Mouse (Mus musculus): ENCODE results near the gene Epo.
A peak's percentile ranks its signal among the peaks of the same experiment; 100 is the strongest.

The Epo gene

GRCm38 (mm10) chr5:137514811-137515210, 18.2 kb downstream of the Epo start:
- no peak for DNase-seq

DNA sequence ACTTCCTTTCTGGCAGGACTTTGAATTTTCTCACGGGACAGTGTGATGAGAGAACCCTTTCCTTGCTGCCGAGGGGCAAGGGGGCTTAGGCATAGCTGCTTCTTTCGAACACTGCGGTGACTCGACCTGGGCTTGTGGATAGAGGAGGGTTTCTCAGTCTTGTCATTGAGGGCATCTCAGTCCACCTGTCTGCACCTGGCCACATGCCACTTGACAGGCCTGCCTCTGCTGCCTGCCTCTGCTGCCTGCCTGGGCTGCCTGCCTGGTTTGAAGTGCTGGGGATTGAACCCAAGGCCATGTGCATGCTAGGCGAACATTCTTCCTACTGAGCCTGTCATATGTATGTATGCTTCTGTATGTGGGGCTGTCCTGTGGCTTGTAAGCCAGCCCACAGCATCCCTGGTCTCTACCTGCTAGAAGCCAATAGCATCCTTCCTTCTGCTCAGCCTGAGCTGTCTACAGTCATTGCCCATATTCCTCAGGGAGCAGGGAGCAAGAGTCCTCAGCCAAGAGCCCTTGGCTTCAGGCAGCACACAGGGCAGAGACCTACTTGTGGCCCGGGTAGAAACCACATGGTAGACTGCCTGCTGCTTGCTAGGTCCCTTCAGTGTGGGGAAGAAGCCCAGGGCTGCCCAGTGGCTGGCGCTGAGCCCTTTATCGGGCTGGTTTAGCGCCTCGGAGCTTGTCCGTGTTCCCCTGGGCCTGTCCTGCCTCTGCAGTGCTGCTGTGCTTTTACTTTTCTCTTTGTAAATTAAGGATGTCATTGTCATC, 18.9 kb downstream of the Epo start:
- no peak for DNase-seq

GRCm38 (mm10) chr5:137512847-137513794, 19.9 kb downstream of the Epo start:
- DNase-seq: peak; percentile 25

GRCm38 (mm10) chr5:137511706-137512105, 21.3 kb downstream of the Epo start:
- no peak for DNase-seq

GRCm38 (mm10) chr5:137510573-137511390, 22.3 kb downstream of the Epo start:
- DNase-seq: peak; percentile 47

GRCm38 (mm10) chr5:137510014-137510501, 23.0 kb downstream of the Epo start:
- peak; percentile 84 for DNase-seq

GRCm38 (mm10) chr5:137504041-137504440, 29.0 kb downstream of the Epo start:
- peak; percentile 40 for DNase-seq

DNA sequence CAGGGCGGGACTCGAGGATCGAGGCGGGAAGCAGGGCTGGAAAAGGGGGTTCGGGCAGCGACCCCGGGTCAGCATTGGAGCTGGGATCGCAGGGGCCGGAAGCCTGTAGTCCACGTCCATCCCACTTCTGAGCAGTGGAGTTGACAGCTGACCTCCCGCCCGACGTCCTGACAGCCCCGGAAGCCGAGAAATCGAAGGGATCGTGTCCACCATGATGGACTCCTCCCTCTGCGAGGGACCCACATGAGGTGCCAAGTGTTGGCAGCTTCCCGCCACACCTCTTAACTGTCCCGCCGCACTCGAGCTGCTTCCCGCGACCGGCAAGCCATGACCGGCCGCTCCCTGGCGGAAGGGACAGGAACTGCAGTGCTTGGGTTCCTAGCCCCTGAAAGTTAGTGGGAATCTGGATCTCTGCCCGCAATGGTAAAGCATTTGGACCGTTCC, 30.4 kb downstream of the Epo start:
- DNase-seq: peak; percentile 86

- peak; percentile 100 for DNase-seq
These were observed 31.1 kb downstream of the Epo start, which contains the start of gene Pop7 for GRCm38 (mm10) chr5:137501709-137502666. TSS of gene Pop7 (minus strand) at chr5:137502518.

GRCm38 (mm10) chr5:137500186-137500585, 32.9 kb downstream of the Epo start:
- no peak for DNase-seq

- DNase-seq: no peak
These were observed 39.2 kb downstream of the Epo start for GRCm38 (mm10) chr5:137493831-137494230.

- DNase-seq: no peak
These were observed 41.5 kb downstream of the Epo start for GRCm38 (mm10) chr5:137491559-137491958.

- no peak for DNase-seq
These were observed 45.4 kb downstream of the Epo start for GRCm38 (mm10) chr5:137487616-137488015.

GRCm38 (mm10) chr5:137485851-137486155, 47.2 kb downstream of the Epo start:
- DNase-seq: no peak

- DNase-seq: no peak
These were observed 47.8 kb downstream of the Epo start for GRCm38 (mm10) chr5:137485071-137485850.

- DNase-seq: no peak
These were observed 51.1 kb downstream of the Epo start for GRCm38 (mm10) chr5:137481897-137482296.

GRCm38 (mm10) chr5:137481138-137481537, 51.9 kb downstream of the Epo start:
- DNase-seq: peak; percentile 57

- no peak for DNase-seq
These were observed 56.1 kb downstream of the Epo start, which contains the start of gene Zan for GRCm38 (mm10) chr5:137476964-137477363. TSS of gene Zan (minus strand) at chr5:137477064.

- DNase-seq: no peak
These were observed 58.7 kb downstream of the Epo start for GRCm38 (mm10) chr5:137474351-137474750.

GRCm38 (mm10) chr5:137472252-137472904, 60.7 kb downstream of the Epo start:
- DNase-seq: no peak
